Mouse (Mus musculus): ENCODE results near the gene Akr1cl. TPM values are rescaled to one million over a fixed set of nuclear protein-coding genes. Genes with fewer than 3 reads are reported as not detected.

The Akr1cl gene
- not detected for polyA plus RNA-seq (2012; fragmentation: generic; extraction: Trizol)
- long read RNA-seq, experiment 1 = 0 reads
- long read RNA-seq, experiment 2 = 0 reads

- H3K79me2 ChIP-seq (ENCODE audit: control insufficient read depth, insufficient read depth) = no peaks in the 10 kb centered on the region
- no peak within 1 kb of the TSS for H3ac ChIP-seq (ENCODE audit: control insufficient read depth, insufficient read length, low read depth)
- H3K27me3 ChIP-seq (ENCODE audit: control insufficient read depth, insufficient read depth, insufficient read length) = no peaks in the 10 kb centered on the region
- TF ChIP-seq MYOG (IDR thresholded peaks at IDR 0.05; ENCODE audit: control insufficient read depth, extremely low read depth, insufficient read length) = no peak
- no peak for TF ChIP-seq USF1 (IDR thresholded peaks at IDR 0.05; ENCODE audit: low read depth)
- no peak for TF ChIP-seq CTCF (IDR thresholded peaks at IDR 0.05; ENCODE audit: control insufficient read depth, insufficient read depth, insufficient read length)
- TF ChIP-seq MYOD1 (IDR thresholded peaks at IDR 0.05; ENCODE audit: control insufficient read depth, insufficient read length, low read depth) = no peak
- TF ChIP-seq MAX (IDR thresholded peaks at IDR 0.05) = no peak
- no peak within 1 kb of the TSS for H3K4me3 ChIP-seq (ENCODE audit: insufficient read depth, poor library complexity, severe bottlenecking)
- no peaks in the 10 kb centered on the region for H3K79me3 ChIP-seq (ENCODE audit: low read depth)
- H3K36me3 ChIP-seq (ENCODE audit: control insufficient read depth, insufficient read depth) = no peaks in the 10 kb centered on the region
Observed at GRCm38 (mm10) chr1:65032641-65033040, at the start of gene Akr1cl. Gene Akr1cl (minus strand): TSS chr1:65032759.

GRCm38 (mm10) chr1:65082188-65082587, 49.6 kb upstream of the Akr1cl start, which contains the start of gene Crygb:
Gene Crygb (minus strand): TSS chr1:65082288.
- no peak within 1 kb of the TSS for H3K4me3 ChIP-seq (ENCODE audit: insufficient read depth, poor library complexity, severe bottlenecking)
- TF ChIP-seq USF1 (IDR thresholded peaks at IDR 0.05; ENCODE audit: low read depth) (no peak), MYOG (IDR thresholded peaks at IDR 0.05; ENCODE audit: control insufficient read depth, extremely low read depth, insufficient read length) (no peak), CEBPB (IDR thresholded peaks at IDR 0.05; ENCODE audit: low read depth) (no peak), MAX (IDR thresholded peaks at IDR 0.05) (no peak), MYOD1 (IDR thresholded peaks at IDR 0.05; ENCODE audit: control insufficient read depth, insufficient read length, low read depth) (no peak), FOSL1 (IDR thresholded peaks at IDR 0.05; ENCODE audit: insufficient read depth, low read length, poor library complexity, severe bottlenecking) (no peak), CTCF (IDR thresholded peaks at IDR 0.05; ENCODE audit: control insufficient read depth, insufficient read depth, insufficient read length) (no peak)
- no peaks in the 10 kb centered on the region for H3K79me3 ChIP-seq (ENCODE audit: low read depth)
- H3K36me3 ChIP-seq (ENCODE audit: control insufficient read depth, insufficient read depth) = no peaks in the 10 kb centered on the region
- no peaks in the 10 kb centered on the region for H3K79me2 ChIP-seq (ENCODE audit: control insufficient read depth, insufficient read depth)
- H3K27me3 ChIP-seq (ENCODE audit: control insufficient read depth, insufficient read depth, insufficient read length) = no peaks in the 10 kb centered on the region
- H3ac ChIP-seq (ENCODE audit: control insufficient read depth, insufficient read length, low read depth) = no peak within 1 kb of the TSS

- Histone ChIP-seq H3K4me3 (ENCODE audit: insufficient read depth, poor library complexity, severe bottlenecking) (no peak overlapping the region), H3K27me3 (ENCODE audit: control insufficient read depth, insufficient read depth, insufficient read length) (no peaks in the 10 kb centered on the region), H3K36me3 (ENCODE audit: control insufficient read depth, insufficient read depth) (no peaks in the 10 kb centered on the region), H3K79me2 (ENCODE audit: control insufficient read depth, insufficient read depth) (no peaks in the 10 kb centered on the region), H3K79me3 (ENCODE audit: low read depth) (no peaks in the 10 kb centered on the region), H3ac (ENCODE audit: control insufficient read depth, insufficient read length, low read depth) (no peak overlapping the region)
- TF ChIP-seq CEBPB (IDR thresholded peaks at IDR 0.05; ENCODE audit: low read depth) (no peak), CTCF (IDR thresholded peaks at IDR 0.05; ENCODE audit: control insufficient read depth, insufficient read depth, insufficient read length) (no peak), MAX (IDR thresholded peaks at IDR 0.05) (no peak), MYOG (IDR thresholded peaks at IDR 0.05; ENCODE audit: control insufficient read depth, extremely low read depth, insufficient read length) (no peak), FOSL1 (IDR thresholded peaks at IDR 0.05; ENCODE audit: insufficient read depth, low read length, poor library complexity, severe bottlenecking) (no peak)
Observed at GRCm38 (mm10) chr1:65075607-65076006, 43.0 kb upstream of the Akr1cl start.

GRCm38 (mm10) chr1:65073589-65073988, 41.0 kb upstream of the Akr1cl start, which contains the start of gene Crygc:
Gene Crygc (minus strand): TSS chr1:65073689.
- H3K4me3 ChIP-seq (ENCODE audit: insufficient read depth, poor library complexity, severe bottlenecking) = no peak within 1 kb of the TSS
- no peaks in the 10 kb centered on the region for H3K36me3 ChIP-seq (ENCODE audit: control insufficient read depth, insufficient read depth)

GRCm38 (mm10) chr1:65067842-65068241, 35.3 kb upstream of the Akr1cl start:
- H3K27me3 ChIP-seq (ENCODE audit: control insufficient read depth, insufficient read depth, insufficient read length) = no peaks in the 10 kb centered on the region
- TF ChIP-seq MAX (IDR thresholded peaks at IDR 0.05) = no peak
- TF ChIP-seq CTCF (IDR thresholded peaks at IDR 0.05; ENCODE audit: control insufficient read depth, insufficient read depth, insufficient read length) = no peak
- TF ChIP-seq CEBPB (IDR thresholded peaks at IDR 0.05; ENCODE audit: low read depth) = no peak
- TF ChIP-seq MYOG (IDR thresholded peaks at IDR 0.05; ENCODE audit: control insufficient read depth, extremely low read depth, insufficient read length) = no peak
- TF ChIP-seq USF1 (IDR thresholded peaks at IDR 0.05; ENCODE audit: low read depth) = no peak
- no peak for TF ChIP-seq MYOD1 (IDR thresholded peaks at IDR 0.05; ENCODE audit: control insufficient read depth, insufficient read length, low read depth)
- no peak for TF ChIP-seq FOSL1 (IDR thresholded peaks at IDR 0.05; ENCODE audit: insufficient read depth, low read length, poor library complexity, severe bottlenecking)
- H3K4me3 ChIP-seq (ENCODE audit: insufficient read depth, poor library complexity, severe bottlenecking) = no peak overlapping the region
- H3K79me2 ChIP-seq (ENCODE audit: control insufficient read depth, insufficient read depth) = no peaks in the 10 kb centered on the region
- no peak overlapping the region for H3ac ChIP-seq (ENCODE audit: control insufficient read depth, insufficient read length, low read depth)
- no peaks in the 10 kb centered on the region for H3K79me3 ChIP-seq (ENCODE audit: low read depth)
- no peaks in the 10 kb centered on the region for H3K36me3 ChIP-seq (ENCODE audit: control insufficient read depth, insufficient read depth)

More at GRCm38 (mm10) chr1:65073589-65073988, 41.0 kb upstream of the Akr1cl start, which contains the start of gene Crygc:
- TF ChIP-seq MAX (IDR thresholded peaks at IDR 0.05) = no peak
- TF ChIP-seq FOSL1 (IDR thresholded peaks at IDR 0.05; ENCODE audit: insufficient read depth, low read length, poor library complexity, severe bottlenecking) = no peak
- TF ChIP-seq CEBPB (IDR thresholded peaks at IDR 0.05; ENCODE audit: low read depth) = no peak
- no peak for TF ChIP-seq USF1 (IDR thresholded peaks at IDR 0.05; ENCODE audit: low read depth)
- TF ChIP-seq MYOG (IDR thresholded peaks at IDR 0.05; ENCODE audit: control insufficient read depth, extremely low read depth, insufficient read length) = no peak
- TF ChIP-seq MYOD1 (IDR thresholded peaks at IDR 0.05; ENCODE audit: control insufficient read depth, insufficient read length, low read depth) = no peak
- no peak for TF ChIP-seq CTCF (IDR thresholded peaks at IDR 0.05; ENCODE audit: control insufficient read depth, insufficient read depth, insufficient read length)
- Histone ChIP-seq H3K27me3 (ENCODE audit: control insufficient read depth, insufficient read depth, insufficient read length) (no peaks in the 10 kb centered on the region), H3ac (ENCODE audit: control insufficient read depth, insufficient read length, low read depth) (no peak within 1 kb of the TSS), H3K79me2 (ENCODE audit: control insufficient read depth, insufficient read depth) (no peaks in the 10 kb centered on the region), H3K79me3 (ENCODE audit: low read depth) (no peaks in the 10 kb centered on the region)

- Histone ChIP-seq H3K79me3 (ENCODE audit: low read depth) (no peaks in the 10 kb centered on the region), H3ac (ENCODE audit: control insufficient read depth, insufficient read length, low read depth) (no peak overlapping the region), H3K79me2 (ENCODE audit: control insufficient read depth, insufficient read depth) (no peaks in the 10 kb centered on the region), H3K36me3 (ENCODE audit: control insufficient read depth, insufficient read depth) (no peaks in the 10 kb centered on the region), H3K4me3 (ENCODE audit: insufficient read depth, poor library complexity, severe bottlenecking) (no peak overlapping the region), H3K27me3 (ENCODE audit: control insufficient read depth, insufficient read depth, insufficient read length) (no peaks in the 10 kb centered on the region)
- no peak for TF ChIP-seq CTCF (IDR thresholded peaks at IDR 0.05; ENCODE audit: control insufficient read depth, insufficient read depth, insufficient read length)
- TF ChIP-seq MYOG (IDR thresholded peaks at IDR 0.05; ENCODE audit: control insufficient read depth, extremely low read depth, insufficient read length) = no peak
- TF ChIP-seq MYOD1 (IDR thresholded peaks at IDR 0.05; ENCODE audit: control insufficient read depth, insufficient read length, low read depth) = no peak
- TF ChIP-seq FOSL1 (IDR thresholded peaks at IDR 0.05; ENCODE audit: insufficient read depth, low read length, poor library complexity, severe bottlenecking) = no peak
- TF ChIP-seq CEBPB (IDR thresholded peaks at IDR 0.05; ENCODE audit: low read depth) = no peak
- no peak for TF ChIP-seq USF1 (IDR thresholded peaks at IDR 0.05; ENCODE audit: low read depth)
- no peak for TF ChIP-seq MAX (IDR thresholded peaks at IDR 0.05)
Observed at GRCm38 (mm10) chr1:65064201-65064600, 31.6 kb upstream of the Akr1cl start.
